Mouse (Mus musculus) hindbrain, postnatal 0 days (tissue): ENCODE results near the gene Ctdsp1. TPM values are rescaled to one million over a fixed set of nuclear protein-coding genes. Genes with fewer than 3 reads are reported as not detected.

Experiments used
- ATAC-seq: fragments of 200-750 bp; cut with Nextera tagmentation; 2 replicates; pipeline ENCODE4 v1.8.0; 2017; ENCODE audit warnings: mild to moderate bottlenecking, moderate TSS enrichment, moderate library complexity
- DNase-seq: peaks from one replicate; pipeline ENCODE4 v3.0.0-alpha.2; 2015; ENCODE audit warnings: low spot score
- H3K27ac ChIP-seq: fragments of 300-500 bp; sonication (generic); 2 replicates; pipeline ENCODE4 v1.5.1; 2014; ENCODE audit warnings: mild to moderate bottlenecking
- H3K27me3 ChIP-seq: fragments of 300-500 bp; sonication (generic); 2 replicates; pipeline ENCODE4 v1.6.1; 2014; ENCODE audit warnings: low read length, mixed read lengths; ENCODE audit not compliant: insufficient read depth
- H3K36me3 ChIP-seq: fragments of 300-500 bp; sonication (generic); 2 replicates; pipeline ENCODE4 v1.6.1; 2014; ENCODE audit warnings: low read length, mixed read lengths; ENCODE audit not compliant: insufficient read depth
- H3K4me1 ChIP-seq: fragments of 300-500 bp; sonication (generic); 2 replicates; pipeline ENCODE4 v1.6.1; 2014; ENCODE audit warnings: antibody characterized with exemption, low read length, mixed read lengths; ENCODE audit not compliant: insufficient read depth
- H3K4me2 ChIP-seq: fragments of 300-500 bp; sonication (generic); 2 replicates; pipeline ENCODE4 v1.6.1; 2014; ENCODE audit warnings: low read depth, mild to moderate bottlenecking, low read length, moderate library complexity, mixed read lengths
- H3K4me3 ChIP-seq: fragments of 300-500 bp; sonication (generic); 2 replicates; pipeline ENCODE4 v1.5.1; 2014; ENCODE audit warnings: low read length
- H3K9ac ChIP-seq: fragments of 300-500 bp; sonication (generic); replicated peaks from 2 replicates; pipeline ENCODE4 v1.6.1; 2014; ENCODE audit warnings: mild to moderate bottlenecking, low read length, moderate library complexity, mixed read lengths
- H3K9me3 ChIP-seq: fragments of 300-500 bp; sonication (generic); 2 replicates; pipeline ENCODE4 v1.6.1; 2016; ENCODE audit warnings: low read length, mixed read lengths
- CTCF ChIP-seq: IDR thresholded peaks from 2 replicates; pipeline ENCODE4 v1.5.1; 2016; ENCODE audit warnings: antibody characterized with exemption, control low read depth, low read depth
- WGBS: fragments of 180-500 bp; shearing (Covaris S2); extraction: QIAGEN DNeasy Blood & Tissue Kit; methylation state at CpG from one replicate; pipeline ENCODE4 v1.1.7; 2014; 5-methylcytosine and 5-hydroxymethylcytosine counted together
- polyA plus RNA-seq: library from polyadenylated mRNA; unstranded; fragments of >200 nt; fragmentation: Nextera tagmentation; extraction: Ambion mirVana; gene quantifications from 2 replicates; pipeline ENCODE4 v1.2.1, GENCODE M21; 2015
- total RNA-seq: library from RNA; depleted of rRNA; stranded (reverse); fragments of >200 nt; gene quantifications from 2 replicates; pipeline ENCODE4 v1.2.3, GENCODE M21; 2014

Ctdsp1 gene
- total and polyA plus RNA-seq, 2 experiments from 2014 or later: 18.2 to 35.7 TPM

DNA sequence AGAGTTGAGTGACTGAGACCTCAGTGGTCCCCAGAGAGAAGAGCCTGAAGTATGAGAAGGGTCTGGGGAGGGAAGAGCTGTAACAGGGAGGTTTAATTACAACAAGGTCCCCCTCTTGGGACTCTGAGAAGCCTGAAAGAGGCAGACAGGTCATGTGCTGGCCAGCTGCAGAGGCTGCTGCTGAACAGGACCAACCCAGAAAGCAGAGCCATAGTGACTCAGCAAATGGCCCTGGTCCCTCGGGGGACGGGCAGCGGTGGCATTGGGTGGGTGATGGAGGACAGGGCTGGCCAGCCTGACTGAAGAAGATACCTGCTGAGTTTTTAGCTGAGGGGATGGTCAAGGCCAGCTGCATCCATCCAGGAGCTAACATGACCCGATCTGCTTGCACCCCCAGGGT is 14.9 kb upstream of the Ctdsp1 start:
- 79% methylated on average over 4 of the region's 4 CpGs for WGBS
- no peak overlapping the region for H3K4me2 ChIP-seq
- TF ChIP-seq CTCF: no peak

DNA sequence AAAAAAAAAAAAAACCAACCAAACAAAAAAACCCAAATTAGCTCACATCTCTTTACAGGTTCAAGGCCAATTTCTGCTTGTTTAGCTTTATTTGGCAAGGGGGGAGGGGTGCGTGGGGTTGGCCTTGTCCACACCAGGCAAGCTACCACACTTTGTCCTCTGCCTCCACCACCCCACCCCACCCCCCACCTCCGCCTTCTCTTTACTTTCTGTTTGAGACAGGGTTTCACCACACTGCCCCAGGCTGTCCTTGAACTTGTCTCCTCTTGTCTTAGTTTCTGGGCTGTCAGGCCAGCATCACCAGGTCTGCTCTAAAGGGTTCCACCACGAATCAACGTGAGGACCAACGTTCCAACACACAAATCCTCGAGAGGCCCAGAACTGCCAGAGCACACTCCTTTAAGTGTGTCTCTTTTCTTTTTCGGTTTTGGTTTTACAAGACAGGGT is 12.2 kb upstream of the Ctdsp1 start:
- Histone ChIP-seq H3K9ac (no peak overlapping the region), H3K27ac (no peak overlapping the region), H3K27me3 (no peaks in the 10 kb centered on the region), H3K4me2 (no peak overlapping the region), H3K4me3 (no peak overlapping the region), H3K4me1 (no peaks in the 10 kb centered on the region), H3K9me3 (no peaks in the 10 kb centered on the region), H3K36me3 (no peaks in the 10 kb centered on the region)
- ATAC-seq (no peak), DNase-seq (no peak)
- no peak for TF ChIP-seq CTCF
- WGBS: 90% methylated on average over 7 of the region's 7 CpGs

More for the DNA sequence above, 14.9 kb upstream of the Ctdsp1 start:
- ATAC-seq (no peak), DNase-seq (no peak)
- H3K27me3 ChIP-seq: no peaks in the 10 kb centered on the region
- H3K9me3 ChIP-seq: no peaks in the 10 kb centered on the region
- H3K4me1 ChIP-seq: no peaks in the 10 kb centered on the region
- no peak overlapping the region for H3K9ac ChIP-seq
- no peak overlapping the region for H3K4me3 ChIP-seq
- H3K27ac ChIP-seq: no peak overlapping the region
- no peaks in the 10 kb centered on the region for H3K36me3 ChIP-seq

DNA sequence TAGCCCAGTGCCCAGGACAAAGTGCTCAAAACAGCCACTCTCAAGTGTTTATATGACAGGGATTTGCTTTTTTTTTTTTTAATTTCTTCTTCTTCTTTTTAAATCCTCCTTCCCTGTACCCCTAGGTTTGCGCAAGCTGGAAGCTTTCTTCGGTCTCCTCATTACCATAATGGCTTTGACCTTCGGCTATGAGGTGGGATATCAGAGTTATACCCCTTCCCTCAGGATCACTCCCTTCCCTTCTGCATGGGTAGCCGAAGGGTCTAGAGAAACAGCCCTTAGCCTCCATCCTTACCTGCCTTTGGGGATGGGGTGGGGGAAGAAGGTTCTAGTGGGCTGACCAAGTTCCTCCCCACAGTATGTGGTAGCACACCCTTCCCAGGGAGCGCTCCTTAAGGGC is 10.8 kb upstream of the Ctdsp1 start:
- DNase-seq (no peak), ATAC-seq (no peak)
- H3K27ac ChIP-seq: no peak overlapping the region
- no peak overlapping the region for H3K4me2 ChIP-seq
- H3K4me1 ChIP-seq: no peaks in the 10 kb centered on the region
- no peaks in the 10 kb centered on the region for H3K9me3 ChIP-seq
- H3K36me3 ChIP-seq: no peaks in the 10 kb centered on the region
- no peak overlapping the region for H3K9ac ChIP-seq
- TF ChIP-seq CTCF: no peak
- no peaks in the 10 kb centered on the region for H3K27me3 ChIP-seq
- no peak overlapping the region for H3K4me3 ChIP-seq
- whole genome bisulfite sequencing: 88% methylated on average over 5 of the region's 5 CpGs

DNA sequence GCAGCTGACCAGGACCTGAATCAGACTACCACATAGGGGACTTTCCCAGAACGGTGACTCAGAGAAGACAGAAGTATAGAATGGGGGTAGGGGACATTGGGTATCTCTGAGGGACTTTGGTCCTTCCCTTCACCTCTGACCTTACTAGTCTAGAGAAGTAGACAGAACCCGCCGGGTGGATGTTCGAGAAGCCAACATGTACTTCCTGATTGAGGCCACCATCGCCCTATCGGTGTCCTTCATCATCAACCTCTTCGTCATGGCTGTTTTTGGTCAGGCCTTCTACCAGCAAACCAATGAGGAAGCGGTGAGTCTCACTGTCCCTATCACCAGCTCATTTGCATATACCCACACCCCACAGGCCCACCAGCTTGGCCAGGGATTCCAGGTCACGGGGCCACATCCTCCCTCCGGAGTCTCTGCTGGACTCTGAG is 9.7 kb upstream of the Ctdsp1 start:
- no peak for DNase-seq
- Histone ChIP-seq H3K9me3 (no peaks in the 10 kb centered on the region), H3K27ac (no peak overlapping the region), H3K4me3 (no peak overlapping the region), H3K9ac (no peak overlapping the region), H3K4me2 (no peak overlapping the region), H3K36me3 (no peaks in the 10 kb centered on the region), H3K27me3 (no peaks in the 10 kb centered on the region), H3K4me1 (no peaks in the 10 kb centered on the region)
- 91% methylated on average over 10 of the region's 10 CpGs for WGBS
- TF ChIP-seq CTCF: no peak
- ATAC-seq: no peak

DNA sequence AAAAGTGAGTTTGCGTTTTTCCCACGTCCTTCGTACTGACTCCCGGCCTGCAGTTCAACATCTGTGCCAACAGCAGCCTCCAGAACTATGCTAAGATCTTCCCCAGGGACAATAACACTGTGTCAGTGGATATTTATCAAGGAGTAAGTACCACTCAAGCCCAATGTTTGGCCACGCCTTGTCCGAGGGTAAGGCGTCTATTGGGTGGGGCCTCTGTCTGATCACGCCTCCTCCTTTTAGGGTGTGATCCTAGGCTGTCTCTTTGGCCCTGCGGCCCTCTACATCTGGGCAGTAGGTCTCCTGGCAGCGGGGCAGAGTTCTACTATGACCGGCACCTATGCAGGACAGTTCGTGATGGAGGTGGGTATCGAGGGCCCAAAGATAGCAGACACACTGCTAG is 7.9 kb upstream of the Ctdsp1 start:
- H3K27ac ChIP-seq: no peak overlapping the region
- ATAC-seq (no peak), DNase-seq (no peak)
- no peaks in the 10 kb centered on the region for H3K36me3 ChIP-seq
- H3K4me2 ChIP-seq: no peak overlapping the region
- WGBS: 89% methylated on average over 13 of the region's 13 CpGs
- H3K4me1 ChIP-seq: no peaks in the 10 kb centered on the region
- no peak overlapping the region for H3K9ac ChIP-seq
- no peak overlapping the region for H3K4me3 ChIP-seq
- no peak for TF ChIP-seq CTCF
- no peaks in the 10 kb centered on the region for H3K9me3 ChIP-seq
- H3K27me3 ChIP-seq: no peaks in the 10 kb centered on the region

DNA sequence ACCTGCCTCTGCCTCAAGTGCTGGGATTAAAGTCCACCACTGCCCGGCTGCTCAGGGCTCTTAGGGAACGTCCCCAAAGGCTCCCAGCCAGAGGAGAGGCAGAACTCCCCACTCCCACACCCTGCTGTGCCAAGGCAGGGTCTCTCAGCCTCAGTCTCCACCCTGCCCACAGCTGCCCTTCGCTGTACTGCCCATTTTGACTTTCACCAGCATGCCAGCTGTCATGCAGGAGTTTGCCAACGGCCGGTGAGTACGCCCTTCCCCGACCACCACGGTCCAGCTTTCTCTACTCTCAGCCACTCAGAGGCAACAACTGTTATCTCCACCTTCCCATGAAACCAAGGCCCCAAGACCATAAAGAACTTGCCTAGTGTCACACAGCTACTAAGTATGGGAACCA is 6.8 kb upstream of the Ctdsp1 start:
- H3K4me1 ChIP-seq: no peaks in the 10 kb centered on the region
- H3K9ac ChIP-seq: no peak overlapping the region
- no peak for TF ChIP-seq CTCF
- no peaks in the 10 kb centered on the region for H3K36me3 ChIP-seq
- no peak overlapping the region for H3K4me3 ChIP-seq
- ATAC-seq (no peak), DNase-seq (no peak)
- no peak overlapping the region for H3K27ac ChIP-seq
- WGBS: 77% methylated on average over 8 of the region's 8 CpGs
- no peaks in the 10 kb centered on the region for H3K27me3 ChIP-seq
- H3K9me3 ChIP-seq: no peaks in the 10 kb centered on the region
- no peak overlapping the region for H3K4me2 ChIP-seq

DNA sequence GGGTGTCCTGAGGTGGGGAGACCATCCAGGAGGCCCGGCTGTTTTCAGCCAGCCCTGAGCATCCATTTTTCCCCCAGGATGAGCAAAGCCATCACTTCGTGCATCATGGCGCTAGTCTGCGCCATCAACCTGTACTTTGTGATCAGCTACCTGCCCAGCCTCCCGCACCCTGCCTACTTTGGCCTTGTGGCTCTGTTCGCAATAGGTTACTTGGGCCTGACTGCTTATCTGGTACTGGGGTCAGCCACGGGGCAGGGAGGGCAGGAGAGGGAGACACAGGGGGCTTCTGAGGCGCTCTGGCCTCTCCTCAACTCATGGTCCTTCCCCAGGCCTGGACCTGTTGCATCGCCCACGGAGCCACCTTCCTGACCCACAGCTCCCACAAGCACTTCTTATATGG is 6.2 kb upstream of the Ctdsp1 start:
- ATAC-seq: no peak
- WGBS: 92% methylated on average over 10 of the region's 10 CpGs
- no peaks in the 10 kb centered on the region for H3K4me1 ChIP-seq
- no peak for TF ChIP-seq CTCF
- no peak overlapping the region for H3K9ac ChIP-seq
- no peak overlapping the region for H3K4me3 ChIP-seq
- H3K9me3 ChIP-seq: no peaks in the 10 kb centered on the region
- DNase-seq: no peak
- H3K27me3 ChIP-seq: no peaks in the 10 kb centered on the region
- no peak overlapping the region for H3K27ac ChIP-seq
- H3K36me3 ChIP-seq: no peaks in the 10 kb centered on the region
- H3K4me2 ChIP-seq: no peak overlapping the region
